Mouse (Mus musculus): ENCODE measurements around the gene Gcm1. TPM values are rescaled to one million over a fixed set of nuclear protein-coding genes. Genes with fewer than 3 reads are reported as not detected.

The Gcm1 gene
- polyA plus RNA-seq (2015; fragmentation: Nextera tagmentation; extraction: Ambion mirVana): not detected in 2 replicates

- H3K27me3 ChIP-seq: no peaks in the 10 kb centered on the region
- no peak within 1 kb of the TSS for H3K4me2 ChIP-seq (replicated peaks)
- no peaks in the 10 kb centered on the region for H3K9me3 ChIP-seq (replicated peaks)
- H3K4me1 ChIP-seq: no peaks in the 10 kb centered on the region
- H3K27ac ChIP-seq (replicated peaks): no peak within 1 kb of the TSS
- H3K36me3 ChIP-seq: no peaks in the 10 kb centered on the region
- H3K9ac ChIP-seq: no peak within 1 kb of the TSS
- no peak for ATAC-seq (ENCODE audit: insufficient number of reproducible peaks, low FRiP score, low TSS enrichment, low read depth)
- WGBS: 52% methylated on average over 3 of the region's 3 CpGs
- no peak within 1 kb of the TSS for H3K4me3 ChIP-seq (replicated peaks)
Measured at GRCm38 (mm10) chr9:78051677-78052076, at the start of gene Gcm1. TSS of gene Gcm1 (plus strand) at chr9:78051924.

GRCm38 (mm10) chr9:78003278-78003677 lies 48.4 kb upstream of the Gcm1 start:
- 78% methylated on average over 2 of the region's 2 CpGs for WGBS
- H3K9me3 ChIP-seq (replicated peaks): no peaks in the 10 kb centered on the region
- H3K36me3 ChIP-seq: no peaks in the 10 kb centered on the region
- no peak for ATAC-seq (ENCODE audit: insufficient number of reproducible peaks, low FRiP score, low TSS enrichment, low read depth)
- no peaks in the 10 kb centered on the region for H3K27me3 ChIP-seq
- H3K27ac ChIP-seq (replicated peaks): no peak overlapping the region
- peaks cover 4% of the 10 kb centered on the region for H3K4me1 ChIP-seq
- H3K4me2 ChIP-seq (replicated peaks): no peak overlapping the region
- H3K9ac ChIP-seq: no peak overlapping the region
- H3K4me3 ChIP-seq (replicated peaks): no peak overlapping the region

- no peak overlapping the region for H3K9ac ChIP-seq
- peaks cover 4% of the 10 kb centered on the region for H3K4me1 ChIP-seq
- no peaks in the 10 kb centered on the region for H3K9me3 ChIP-seq (replicated peaks)
- H3K27me3 ChIP-seq: no peaks in the 10 kb centered on the region
- H3K4me2 ChIP-seq (replicated peaks): no peak overlapping the region
- no peak overlapping the region for H3K4me3 ChIP-seq (replicated peaks)
- no peak overlapping the region for H3K27ac ChIP-seq (replicated peaks)
- WGBS: 59% methylated on average over 3 of the region's 3 CpGs
- H3K36me3 ChIP-seq: no peaks in the 10 kb centered on the region
- ATAC-seq (ENCODE audit: insufficient number of reproducible peaks, low FRiP score, low TSS enrichment, low read depth): no peak
Measured at GRCm38 (mm10) chr9:78005481-78005880, 46.2 kb upstream of the Gcm1 start.

GRCm38 (mm10) chr9:78006209-78007001 lies 45.3 kb upstream of the Gcm1 start:
- WGBS: 56% methylated on average over 19 of the region's 19 CpGs
- H3K9me3 ChIP-seq (replicated peaks): no peaks in the 10 kb centered on the region
- ATAC-seq (ENCODE audit: insufficient number of reproducible peaks, low FRiP score, low TSS enrichment, low read depth): peak; percentile 47; the same call in 1 of the 2 replicates

GRCm38 (mm10) chr9:78009382-78009781 lies 42.3 kb upstream of the Gcm1 start:
- Histone ChIP-seq H3K36me3 (no peaks in the 10 kb centered on the region), H3K4me3 (replicated peaks) (no peak overlapping the region), H3K9me3 (replicated peaks) (no peaks in the 10 kb centered on the region), H3K4me1 (peaks cover 4% of the 10 kb centered on the region), H3K9ac (no peak overlapping the region), H3K27me3 (no peaks in the 10 kb centered on the region), H3K27ac (replicated peaks) (no peak overlapping the region), H3K4me2 (replicated peaks) (no peak overlapping the region)
- WGBS: 86% methylated on average over 7 of the region's 7 CpGs
- ATAC-seq (ENCODE audit: insufficient number of reproducible peaks, low FRiP score, low TSS enrichment, low read depth): no peak

More at GRCm38 (mm10) chr9:78006209-78007001, 45.3 kb upstream of the Gcm1 start:
- Histone ChIP-seq H3K36me3 (no peaks in the 10 kb centered on the region), H3K4me2 (replicated peaks) (no peak overlapping the region), H3K4me1 (peaks cover 4% of the 10 kb centered on the region), H3K9ac (no peak overlapping the region), H3K27me3 (no peaks in the 10 kb centered on the region), H3K27ac (replicated peaks) (no peak overlapping the region), H3K4me3 (replicated peaks) (no peak overlapping the region)

GRCm38 (mm10) chr9:78010187-78010586 lies 41.5 kb upstream of the Gcm1 start:
- H3K27me3 ChIP-seq: no peaks in the 10 kb centered on the region
- no peaks in the 10 kb centered on the region for H3K36me3 ChIP-seq
- ATAC-seq (ENCODE audit: insufficient number of reproducible peaks, low FRiP score, low TSS enrichment, low read depth): no peak
- 85% methylated on average over 5 of the region's 5 CpGs for WGBS
- no peak overlapping the region for H3K27ac ChIP-seq (replicated peaks)
- H3K4me2 ChIP-seq (replicated peaks): no peak overlapping the region
- no peak overlapping the region for H3K4me3 ChIP-seq (replicated peaks)
- no peak overlapping the region for H3K9ac ChIP-seq
- peaks cover 4% of the 10 kb centered on the region for H3K4me1 ChIP-seq
- no peaks in the 10 kb centered on the region for H3K9me3 ChIP-seq (replicated peaks)

GRCm38 (mm10) chr9:78010707-78011106 lies 41.0 kb upstream of the Gcm1 start:
- H3K9me3 ChIP-seq (replicated peaks): no peaks in the 10 kb centered on the region
- H3K9ac ChIP-seq: no peak overlapping the region
- no peaks in the 10 kb centered on the region for H3K36me3 ChIP-seq
- H3K27me3 ChIP-seq: no peaks in the 10 kb centered on the region
- no peak overlapping the region for H3K4me2 ChIP-seq (replicated peaks)
- H3K4me1 ChIP-seq: peaks cover 4% of the 10 kb centered on the region
- no peak for ATAC-seq (ENCODE audit: insufficient number of reproducible peaks, low FRiP score, low TSS enrichment, low read depth)
- H3K27ac ChIP-seq (replicated peaks): no peak overlapping the region
- no peak overlapping the region for H3K4me3 ChIP-seq (replicated peaks)
- WGBS: 81% methylated on average over 10 of the region's 10 CpGs

- Histone ChIP-seq H3K9ac (no peak overlapping the region), H3K27me3 (no peaks in the 10 kb centered on the region), H3K9me3 (replicated peaks) (no peaks in the 10 kb centered on the region), H3K36me3 (no peaks in the 10 kb centered on the region), H3K4me2 (replicated peaks) (no peak overlapping the region), H3K4me1 (no peaks in the 10 kb centered on the region), H3K4me3 (replicated peaks) (no peak overlapping the region), H3K27ac (replicated peaks) (no peak overlapping the region)
- 72% methylated on average over 4 of the region's 4 CpGs for WGBS
- ATAC-seq (ENCODE audit: insufficient number of reproducible peaks, low FRiP score, low TSS enrichment, low read depth): no peak
Measured at GRCm38 (mm10) chr9:78012066-78012465, 39.7 kb upstream of the Gcm1 start.

- 88% methylated on average over 5 of the region's 5 CpGs for WGBS
- Histone ChIP-seq H3K9me3 (replicated peaks) (no peaks in the 10 kb centered on the region), H3K4me1 (no peaks in the 10 kb centered on the region), H3K9ac (no peak overlapping the region), H3K4me3 (replicated peaks) (no peak overlapping the region), H3K36me3 (no peaks in the 10 kb centered on the region), H3K27ac (replicated peaks) (no peak overlapping the region), H3K4me2 (replicated peaks) (no peak overlapping the region), H3K27me3 (no peaks in the 10 kb centered on the region)
- no peak for ATAC-seq (ENCODE audit: insufficient number of reproducible peaks, low FRiP score, low TSS enrichment, low read depth)
Measured at GRCm38 (mm10) chr9:78012681-78013080, 39.0 kb upstream of the Gcm1 start.

- Histone ChIP-seq H3K36me3 (no peaks in the 10 kb centered on the region), H3K27me3 (no peaks in the 10 kb centered on the region), H3K27ac (replicated peaks) (no peak overlapping the region), H3K9ac (no peak overlapping the region), H3K4me3 (replicated peaks) (no peak overlapping the region), H3K9me3 (replicated peaks) (no peaks in the 10 kb centered on the region), H3K4me1 (no peaks in the 10 kb centered on the region), H3K4me2 (replicated peaks) (no peak overlapping the region)
- no peak for ATAC-seq (ENCODE audit: insufficient number of reproducible peaks, low FRiP score, low TSS enrichment, low read depth)
- WGBS: 38% methylated on average over 1 of the region's 1 CpGs
Measured at GRCm38 (mm10) chr9:78013813-78014212, 37.9 kb upstream of the Gcm1 start.

GRCm38 (mm10) chr9:78015816-78016215 lies 35.9 kb upstream of the Gcm1 start:
- Histone ChIP-seq H3K4me2 (replicated peaks) (no peak overlapping the region), H3K9ac (no peak overlapping the region), H3K27me3 (no peaks in the 10 kb centered on the region), H3K4me1 (no peaks in the 10 kb centered on the region), H3K9me3 (replicated peaks) (no peaks in the 10 kb centered on the region), H3K4me3 (replicated peaks) (no peak overlapping the region), H3K27ac (replicated peaks) (no peak overlapping the region), H3K36me3 (no peaks in the 10 kb centered on the region)
- no peak for ATAC-seq (ENCODE audit: insufficient number of reproducible peaks, low FRiP score, low TSS enrichment, low read depth)
- WGBS: 80% methylated on average over 7 of the region's 7 CpGs

- no peak for ATAC-seq (ENCODE audit: insufficient number of reproducible peaks, low FRiP score, low TSS enrichment, low read depth)
- H3K9ac ChIP-seq: no peak overlapping the region
Measured at GRCm38 (mm10) chr9:78016288-78016687, 35.4 kb upstream of the Gcm1 start.

More at GRCm38 (mm10) chr9:78016288-78016687, 35.4 kb upstream of the Gcm1 start:
- Histone ChIP-seq H3K27ac (replicated peaks) (no peak overlapping the region), H3K27me3 (no peaks in the 10 kb centered on the region), H3K9me3 (replicated peaks) (no peaks in the 10 kb centered on the region), H3K4me1 (0 out of 2 replicates have a peak, but pooled peaks cover 3% of the 10 kb centered on the region), H3K36me3 (no peaks in the 10 kb centered on the region), H3K4me3 (replicated peaks) (no peak overlapping the region), H3K4me2 (replicated peaks) (no peak overlapping the region)
- 54% methylated on average over 15 of the region's 15 CpGs for WGBS

All from embryonic facial prominence, embryonic 15.5 days (tissue).